Mouse (Mus musculus) stomach, embryonic 14.5 days (tissue): ENCODE data around the gene Gm9936. TPM values are rescaled to one million over a fixed set of nuclear protein-coding genes. Genes with fewer than 3 reads are reported as not detected.

Experiments
- ATAC-seq: fragments of 200-750 bp; cut with Nextera tagmentation; 2 replicates; pipeline ENCODE4 v1.8.0; 2017; ENCODE audit warnings: low read depth, moderate TSS enrichment; ENCODE audit not compliant: insufficient number of reproducible peaks, insufficient read depth, low FRiP score
- H3K27ac ChIP-seq: fragments of 300-500 bp; sonication (generic); 2 replicates; pipeline ENCODE4 v1.5.1; 2014; ENCODE audit warnings: mild to moderate bottlenecking, low read length, moderate library complexity, mixed read lengths
- H3K27me3 ChIP-seq: fragments of 300-500 bp; sonication (generic); 2 replicates; pipeline ENCODE4 v1.6.1; 2014; ENCODE audit warnings: low read length, control low read depth, mixed read lengths; ENCODE audit not compliant: control insufficient read depth, insufficient read depth
- H3K36me3 ChIP-seq: fragments of 300-500 bp; sonication (generic); 2 replicates; pipeline ENCODE4 v1.6.1; 2014; ENCODE audit warnings: mild to moderate bottlenecking, control low read depth, low read length, moderate library complexity, mixed read lengths; ENCODE audit not compliant: control insufficient read depth, insufficient read depth
- H3K4me1 ChIP-seq: fragments of 300-500 bp; sonication (generic); 2 replicates; pipeline ENCODE4 v1.6.1; 2014; ENCODE audit warnings: low read length, control low read depth, mixed read lengths; ENCODE audit not compliant: control insufficient read depth, insufficient read depth
- H3K4me2 ChIP-seq: fragments of 300-500 bp; sonication (generic); replicated peaks from 2 replicates; pipeline ENCODE4 v1.6.1; 2014; ENCODE audit warnings: low read depth, low read length, control low read depth
- H3K4me3 ChIP-seq: fragments of 300-500 bp; sonication (generic); 2 replicates; pipeline ENCODE4 v1.5.1; 2014; ENCODE audit warnings: low read depth, low read length, control low read depth
- H3K9ac ChIP-seq: fragments of 300-500 bp; sonication (generic); replicated peaks from 2 replicates; pipeline ENCODE4 v1.6.1; 2014; ENCODE audit warnings: low read depth, mild to moderate bottlenecking, control low read depth, low read length, moderate library complexity, mixed read lengths
- H3K9me3 ChIP-seq: fragments of 300-500 bp; sonication (generic); 2 replicates; pipeline ENCODE4 v1.6.1; 2016; ENCODE audit warnings: low read depth, low read length, control low read depth; ENCODE audit not compliant: control insufficient read depth
- WGBS: fragments of 180-500 bp; shearing (Covaris S2); extraction: QIAGEN DNeasy Blood & Tissue Kit; methylation state at CpG from one replicate; pipeline ENCODE4 v1.1.7; 2014; 5-methylcytosine and 5-hydroxymethylcytosine counted together
- polyA plus RNA-seq: library from polyadenylated mRNA; unstranded; fragments of >200 nt; fragmentation: Nextera tagmentation; extraction: Ambion mirVana; gene quantifications from 2 replicates; pipeline ENCODE4 v1.2.1, GENCODE M21; 2014

Gene Gm9936
- polyA plus RNA-seq, 1 experiment from 2014 or later, result 0.09 TPM

GRCm38 (mm10) chr5:114809826-114810225 lies 48.7 kb downstream of the Gm9936 start:
- H3K27me3 ChIP-seq, result no peaks in the 10 kb centered on the region
- no peak overlapping the region for H3K4me3 ChIP-seq
- no peak for ATAC-seq
- no peak overlapping the region for H3K27ac ChIP-seq
- H3K9me3 ChIP-seq, result no peaks in the 10 kb centered on the region
- WGBS, result 93% methylated on average over 5 of the region's 5 CpGs
- H3K4me1 ChIP-seq, result no peaks in the 10 kb centered on the region
- H3K4me2 ChIP-seq, result no peak overlapping the region
- peaks cover 14% of the 10 kb centered on the region; the same call in 1 of the 2 replicates for H3K36me3 ChIP-seq
- H3K9ac ChIP-seq, result no peak overlapping the region

DNA sequence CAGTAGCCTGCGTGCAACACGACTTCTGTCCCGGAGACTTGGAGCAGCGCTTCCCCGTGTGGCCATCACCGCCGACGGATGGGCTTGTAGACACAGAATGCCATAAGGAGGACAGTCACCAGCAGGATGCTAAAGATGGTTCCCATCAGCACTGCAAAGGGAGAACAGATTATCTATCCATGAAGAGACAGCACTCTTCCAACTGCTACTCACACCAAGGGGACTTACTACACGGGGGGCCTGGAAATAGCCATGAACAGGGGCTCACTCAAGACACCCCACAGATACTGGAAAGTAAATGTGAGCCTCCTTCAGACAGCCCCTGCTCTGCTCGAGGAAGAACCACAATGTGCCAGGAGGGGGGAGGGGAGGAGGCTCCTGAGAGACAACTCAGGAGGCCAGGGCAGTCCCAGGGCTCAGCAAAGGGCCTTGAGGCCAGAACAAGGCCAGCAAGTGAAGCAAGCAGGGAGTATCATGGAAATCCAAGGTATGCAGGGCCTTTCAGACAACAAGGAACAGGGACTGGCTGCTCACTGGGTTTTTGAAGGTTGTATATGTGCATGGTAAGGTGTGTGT lies 49.2 kb downstream of the Gm9936 start:
- no peaks in the 10 kb centered on the region for H3K4me1 ChIP-seq
- no peak overlapping the region for H3K4me2 ChIP-seq
- H3K4me3 ChIP-seq, result no peak overlapping the region
- 81% methylated on average over 10 of the region's 10 CpGs for WGBS
- H3K27me3 ChIP-seq, result no peaks in the 10 kb centered on the region
- peaks cover 19% of the 10 kb centered on the region; the same call in 1 of the 2 replicates for H3K36me3 ChIP-seq
- no peak for ATAC-seq
- H3K9me3 ChIP-seq, result no peaks in the 10 kb centered on the region
- no peak overlapping the region for H3K27ac ChIP-seq
- H3K9ac ChIP-seq, result no peak overlapping the region

- Histone ChIP-seq H3K4me3 (no peak overlapping the region), H3K4me2 (no peak overlapping the region), H3K9me3 (no peaks in the 10 kb centered on the region), H3K36me3 (peaks cover 24% of the 10 kb centered on the region), H3K9ac (no peak overlapping the region), H3K27me3 (no peaks in the 10 kb centered on the region), H3K27ac (no peak overlapping the region), H3K4me1 (no peaks in the 10 kb centered on the region)
- no peak for ATAC-seq
- 80% methylated on average over 8 of the region's 8 CpGs for WGBS
Measured at GRCm38 (mm10) chr5:114808385-114808784, 50.1 kb downstream of the Gm9936 start.

GRCm38 (mm10) chr5:114807893-114808292 lies 50.6 kb downstream of the Gm9936 start:
- no peak for ATAC-seq
- peaks cover 29% of the 10 kb centered on the region for H3K36me3 ChIP-seq

GRCm38 (mm10) chr5:114807468-114807867 lies 51.0 kb downstream of the Gm9936 start:
- Histone ChIP-seq H3K36me3 (peaks cover 31% of the 10 kb centered on the region), H3K9me3 (no peaks in the 10 kb centered on the region), H3K4me1 (no peaks in the 10 kb centered on the region), H3K9ac (no peak overlapping the region), H3K27me3 (no peaks in the 10 kb centered on the region), H3K4me2 (no peak overlapping the region), H3K4me3 (no peak overlapping the region), H3K27ac (no peak overlapping the region)
- WGBS, result 36% methylated on average over 8 of the region's 8 CpGs
- peak; percentile 54; the same call in 1 of the 2 replicates for ATAC-seq

More at GRCm38 (mm10) chr5:114807893-114808292, 50.6 kb downstream of the Gm9936 start:
- H3K9me3 ChIP-seq, result no peaks in the 10 kb centered on the region
- H3K4me1 ChIP-seq, result no peaks in the 10 kb centered on the region
- WGBS, result 72% methylated on average over 6 of the region's 6 CpGs
- H3K27me3 ChIP-seq, result no peaks in the 10 kb centered on the region
- H3K4me3 ChIP-seq, result no peak overlapping the region
- H3K27ac ChIP-seq, result no peak overlapping the region
- no peak overlapping the region for H3K4me2 ChIP-seq
- no peak overlapping the region for H3K9ac ChIP-seq

DNA sequence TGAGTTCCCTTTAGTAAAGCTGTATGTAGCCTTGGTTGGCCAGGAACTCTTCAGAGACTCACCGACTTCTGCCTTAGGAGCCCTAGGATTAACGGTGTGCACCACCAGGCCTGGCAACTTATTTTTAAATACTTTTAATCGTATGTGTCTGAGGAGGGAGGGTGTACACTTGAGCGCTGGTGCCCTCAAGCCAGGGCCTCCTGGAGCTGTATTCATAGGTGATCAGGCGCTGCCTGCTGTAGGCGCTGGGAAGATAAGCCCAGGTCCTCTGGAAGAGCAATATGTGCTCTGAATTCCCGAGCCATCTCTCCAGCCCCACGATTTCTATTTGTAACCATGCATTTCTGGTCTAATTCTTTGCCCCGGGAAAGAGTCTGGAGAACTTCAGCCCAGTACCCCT lies 51.4 kb downstream of the Gm9936 start:
- no peaks in the 10 kb centered on the region for H3K27me3 ChIP-seq
- no peak overlapping the region for H3K4me3 ChIP-seq
- H3K4me2 ChIP-seq, result no peak overlapping the region
- no peak for ATAC-seq
- H3K27ac ChIP-seq, result no peak overlapping the region
- 52% methylated on average over 9 of the region's 9 CpGs for WGBS
- H3K4me1 ChIP-seq, result no peaks in the 10 kb centered on the region
- H3K36me3 ChIP-seq, result peaks cover 31% of the 10 kb centered on the region
- no peak overlapping the region for H3K9ac ChIP-seq
- H3K9me3 ChIP-seq, result no peaks in the 10 kb centered on the region

DNA sequence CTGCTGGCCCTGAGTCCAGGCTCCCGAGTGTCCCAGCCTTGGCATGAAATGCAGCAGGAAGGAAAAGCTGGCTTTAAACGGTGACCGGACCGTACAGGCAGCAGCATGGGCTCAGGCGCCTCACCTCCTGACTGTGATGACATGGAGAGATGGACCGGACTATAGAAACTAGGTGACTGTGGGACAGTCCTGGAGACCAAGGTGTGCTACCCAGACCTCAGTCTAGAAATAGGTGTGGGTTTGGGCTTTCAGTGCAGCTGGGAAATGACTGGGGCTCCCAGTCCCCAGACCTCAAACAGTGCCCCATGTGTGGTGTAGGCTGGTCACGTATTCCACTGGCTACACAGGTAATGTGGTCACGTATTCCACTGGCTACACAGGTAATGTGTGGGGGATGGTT lies 51.8 kb downstream of the Gm9936 start:
- Histone ChIP-seq H3K4me3 (no peak overlapping the region), H3K4me2 (no peak overlapping the region), H3K27me3 (no peaks in the 10 kb centered on the region), H3K9ac (no peak overlapping the region), H3K9me3 (no peaks in the 10 kb centered on the region), H3K36me3 (peaks cover 34% of the 10 kb centered on the region), H3K4me1 (no peaks in the 10 kb centered on the region), H3K27ac (peak overlapping the region; percentile 28; the same call in 1 of the 2 replicates)
- ATAC-seq, result no peak
- WGBS, result 86% methylated on average over 8 of the region's 8 CpGs
